Mouse (Mus musculus) heart, embryonic 16.5 days (tissue): ENCODE data around the gene Tmem121. TPM values are rescaled to one million over a fixed set of nuclear protein-coding genes. Genes with fewer than 3 reads are reported as not detected.

ENCODE experiments used
- polyA plus RNA-seq: library from polyadenylated mRNA; unstranded; fragments of >200 nt; fragmentation: Nextera tagmentation; extraction: Ambion mirVana; gene quantifications from 2 replicates; pipeline ENCODE4 v1.2.1, GENCODE M21; 2015

The Tmem121 gene
- polyA plus RNA-seq, 1 experiment from 2014 or later = 7.8 TPM

Other genes starting within 250 kb of the Tmem121 start
- gene Nudt14, start 243.8 kb upstream of the Tmem121 start, polyA plus RNA-seq = 36.0 and 43.3 TPM in 2 replicates
- 26.0 and 26.1 TPM in 2 replicates for gene Btbd6, start 209.4 kb upstream of the Tmem121 start, polyA plus RNA-seq
- gene Brf1, start 185.2 kb upstream of the Tmem121 start, polyA plus RNA-seq = 38.3 and 42.6 TPM in 2 replicates
- 7.0 and 8.2 TPM in 2 replicates for gene Pacs2, start 171.4 kb upstream of the Tmem121 start, polyA plus RNA-seq
- gene Tex22, start 111.4 kb upstream of the Tmem121 start, polyA plus RNA-seq = not detected in 2 replicates
- 10.8 and 12.1 TPM in 2 replicates for gene Mta1, start 87.7 kb upstream of the Tmem121 start, polyA plus RNA-seq
- 1,743 and 2,017 TPM in 2 replicates for gene Crip2, start 45.7 kb upstream of the Tmem121 start, polyA plus RNA-seq
- 719 and 763 TPM in 2 replicates for gene Crip1, start 39.6 kb upstream of the Tmem121 start, polyA plus RNA-seq
- 25.0 and 28.1 TPM in 2 replicates for gene Tedc1, start 29.5 kb upstream of the Tmem121 start, polyA plus RNA-seq